Mouse (Mus musculus): ENCODE results near the gene Rbfox2.

The Rbfox2 gene

DNA sequence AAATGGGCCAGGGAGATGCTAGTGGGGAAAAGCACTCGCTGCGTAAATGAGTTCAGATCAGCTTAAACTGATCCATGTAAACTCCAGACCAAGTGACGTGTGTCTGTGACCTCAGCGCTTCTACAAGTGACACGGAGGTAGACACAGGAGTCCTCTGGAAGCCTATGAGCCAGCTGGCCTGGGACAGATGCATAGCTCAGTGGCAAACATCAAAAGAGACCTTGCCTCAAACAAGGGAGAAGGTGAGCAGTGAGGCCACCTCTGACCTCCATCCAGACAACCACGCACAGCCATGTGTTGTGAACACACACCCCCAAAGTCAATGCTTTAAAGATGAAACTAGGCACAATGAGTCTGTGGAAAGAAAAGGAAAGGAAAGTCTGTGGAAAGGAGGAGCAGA is 164.5 kb downstream of the Rbfox2 start:
- DNase-seq, result no peak

DNA sequence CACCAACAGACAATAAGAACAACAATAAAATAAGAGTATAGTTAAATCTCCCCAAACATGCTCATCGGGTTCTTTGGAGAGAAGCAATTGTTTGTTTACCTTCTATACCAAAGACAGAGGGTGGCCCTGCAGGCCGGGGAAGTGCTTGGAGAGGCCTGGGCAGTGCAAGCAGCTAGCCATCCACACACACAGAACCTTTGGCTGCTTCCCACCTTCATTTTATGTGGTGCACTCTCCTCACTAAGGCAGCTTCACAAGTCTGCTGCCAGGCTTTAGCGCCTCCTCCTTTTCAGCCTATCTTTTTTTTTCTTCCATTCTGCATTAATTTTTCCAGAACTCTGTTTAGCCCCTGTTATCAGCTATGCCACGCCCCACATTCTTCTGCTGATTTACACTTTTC is 165.1 kb downstream of the Rbfox2 start:
- no peak for DNase-seq

DNA sequence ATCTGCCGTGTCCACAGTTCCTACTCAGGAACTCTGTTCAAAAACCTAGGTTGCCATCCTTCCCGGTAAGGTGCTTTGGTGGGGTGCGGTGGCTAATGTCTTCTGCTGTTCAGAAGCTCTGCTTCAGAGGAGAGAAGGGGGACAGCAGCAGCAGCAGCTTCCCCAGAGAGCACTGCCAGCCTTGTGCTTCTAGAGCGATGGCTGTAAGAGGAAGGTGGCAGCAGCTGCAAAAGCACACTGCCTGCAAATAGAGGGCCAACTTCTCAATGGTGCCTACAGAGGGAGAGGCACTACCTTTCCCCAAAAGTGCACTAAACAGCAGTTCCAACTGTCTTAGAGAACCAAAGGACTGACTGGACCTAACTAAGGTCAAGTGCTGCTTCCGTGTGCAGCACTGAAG is 168.5 kb downstream of the Rbfox2 start:
- no peak for DNase-seq

DNA sequence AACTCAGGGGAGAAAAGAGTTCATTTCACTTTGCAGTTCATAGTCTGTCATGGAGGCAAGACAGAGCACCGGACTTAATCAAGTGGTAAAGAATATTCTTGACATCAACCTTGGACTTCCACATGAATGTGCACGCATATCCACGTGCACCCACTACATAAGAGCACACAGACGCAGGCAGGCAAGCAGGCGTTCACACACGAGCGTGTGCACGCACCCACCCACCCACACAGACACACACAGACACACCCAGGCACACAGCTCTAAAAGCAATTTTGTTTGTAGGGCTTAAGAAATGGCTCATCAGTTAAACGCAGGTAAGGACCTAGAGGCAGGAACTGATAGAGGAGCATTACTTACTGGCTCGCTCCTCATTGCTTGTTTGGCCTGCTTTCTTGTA is 172.3 kb downstream of the Rbfox2 start:
- DNase-seq, result no peak

DNA sequence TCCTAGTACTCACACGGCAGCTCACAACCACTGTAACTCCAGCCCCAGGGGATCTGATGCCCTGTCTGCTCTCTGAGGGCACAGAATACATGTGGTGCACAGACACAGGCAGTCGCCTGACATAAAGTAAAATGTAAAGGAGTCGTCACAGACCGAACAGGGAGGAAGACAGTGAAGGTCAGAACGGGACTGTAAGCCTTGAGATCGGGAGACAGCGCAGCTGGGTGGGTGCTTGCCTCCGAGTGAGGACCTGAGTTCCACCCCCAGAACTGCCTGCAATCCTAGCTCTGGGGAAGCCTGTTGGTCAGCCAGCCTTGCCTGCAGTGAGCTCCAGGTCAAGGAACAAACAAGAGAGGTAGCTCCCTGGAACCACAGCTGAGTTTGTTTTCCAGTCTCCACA is 177.7 kb downstream of the Rbfox2 start:
- DNase-seq, result no peak

DNA sequence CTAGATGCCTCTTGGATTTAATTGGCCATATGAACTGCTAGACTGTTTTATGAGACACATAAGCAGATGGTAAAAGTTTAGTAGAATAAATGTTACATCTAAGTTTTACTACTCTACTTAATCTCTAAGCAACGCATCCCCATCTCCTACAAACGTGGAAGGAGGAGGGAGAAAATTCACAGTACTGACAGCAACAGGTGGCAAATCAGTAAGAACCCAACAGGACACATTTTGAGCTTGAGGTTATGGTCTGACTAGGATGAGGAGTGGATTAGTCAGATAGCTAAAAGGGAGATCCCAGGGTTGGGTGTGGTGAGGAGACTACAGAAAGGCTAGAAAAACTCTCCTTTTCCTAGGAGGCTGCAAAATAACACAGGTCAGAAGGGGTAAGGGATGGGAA is 179.1 kb downstream of the Rbfox2 start:
- no peak for DNase-seq

DNA sequence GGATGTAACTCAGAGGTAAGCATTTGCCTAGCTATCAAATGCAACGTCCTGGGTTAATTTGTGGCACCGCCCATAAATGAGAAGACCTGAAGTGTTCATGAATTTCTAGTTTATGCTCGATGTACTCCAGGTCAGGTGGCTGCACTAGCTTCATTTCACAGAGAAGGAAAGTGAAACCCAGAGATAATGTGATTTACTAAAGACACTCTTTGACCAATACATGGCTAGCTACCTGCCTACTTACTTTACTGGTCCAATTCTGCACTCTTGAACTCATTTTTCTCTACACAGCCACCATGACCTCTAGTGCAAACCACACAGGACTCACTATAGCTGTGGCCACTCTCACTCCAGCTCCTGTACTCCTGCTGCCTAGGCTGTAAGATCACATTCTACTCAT is 180.1 kb downstream of the Rbfox2 start:
- no peak for DNase-seq

DNA sequence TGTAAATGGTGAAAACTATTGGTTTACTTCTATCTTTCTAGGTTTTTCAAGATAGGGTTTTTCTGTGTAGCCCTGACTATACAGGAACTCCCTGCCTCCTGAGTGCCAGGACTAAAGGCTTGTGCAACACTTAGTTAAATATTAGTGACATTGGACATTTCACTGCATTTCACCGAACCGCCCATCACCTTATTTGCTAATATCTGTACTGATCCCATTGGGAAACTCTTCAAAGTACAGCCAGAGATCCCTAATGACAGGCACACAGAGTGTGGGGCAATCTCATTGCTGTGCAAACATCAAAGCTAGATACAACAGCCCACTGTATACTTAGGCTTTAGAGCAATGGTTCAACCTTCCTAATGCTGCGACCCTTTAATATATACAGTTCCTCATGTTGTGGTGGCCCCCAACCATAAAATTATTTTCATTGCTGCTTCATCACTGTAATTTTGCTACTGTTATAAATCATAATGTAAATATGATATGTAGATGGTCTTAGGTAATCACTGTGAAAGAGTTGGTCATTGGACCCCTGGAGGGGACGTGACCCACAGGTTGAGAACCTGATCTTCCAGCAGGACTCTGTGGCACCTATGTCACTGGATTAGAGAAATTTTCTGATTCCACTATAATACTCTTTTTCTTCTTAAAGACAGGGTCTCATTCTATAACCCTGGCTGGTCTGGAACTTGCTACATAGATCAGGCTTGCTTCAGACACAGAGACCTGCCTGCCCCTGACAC is 182.3 kb downstream of the Rbfox2 start:
- DNase-seq, result no peak

DNA sequence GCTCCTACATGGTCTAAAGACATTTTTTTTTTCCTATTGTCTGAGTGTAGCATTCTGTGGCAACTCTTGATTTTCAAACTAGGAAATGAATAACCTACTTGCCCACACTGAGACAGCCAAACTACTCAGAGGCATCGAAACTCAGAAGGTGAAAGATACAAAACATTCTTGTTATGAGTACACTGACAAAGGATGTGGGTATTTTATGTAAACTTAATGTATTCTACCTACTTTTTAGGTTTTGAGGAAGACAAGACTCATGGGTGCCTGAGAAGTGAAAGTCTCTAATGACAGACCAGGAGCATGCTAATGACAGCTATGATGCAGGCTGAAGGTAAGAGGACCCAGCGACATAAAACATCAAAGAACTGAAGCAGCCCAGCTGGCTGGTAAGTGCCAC is 184.0 kb downstream of the Rbfox2 start:
- no peak for DNase-seq

DNA sequence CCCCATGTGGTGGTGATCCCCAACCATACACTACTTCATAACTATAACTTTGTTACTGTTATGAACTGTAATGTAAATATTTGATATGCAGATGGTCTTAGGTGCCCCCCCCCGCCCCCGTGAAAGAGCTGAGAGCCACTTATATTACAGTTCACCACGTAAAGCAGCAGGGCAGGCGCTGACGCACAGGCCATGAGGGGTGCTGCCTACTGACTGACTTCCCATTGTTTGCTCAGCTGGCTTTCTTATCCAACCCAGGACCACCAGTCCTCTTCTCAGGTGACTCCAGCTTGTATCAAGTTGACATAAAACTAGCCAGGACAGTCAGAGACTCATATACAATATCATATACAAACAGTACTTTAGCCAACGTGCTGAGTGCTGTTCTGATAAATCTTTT is 184.6 kb downstream of the Rbfox2 start:
- no peak for DNase-seq

DNA sequence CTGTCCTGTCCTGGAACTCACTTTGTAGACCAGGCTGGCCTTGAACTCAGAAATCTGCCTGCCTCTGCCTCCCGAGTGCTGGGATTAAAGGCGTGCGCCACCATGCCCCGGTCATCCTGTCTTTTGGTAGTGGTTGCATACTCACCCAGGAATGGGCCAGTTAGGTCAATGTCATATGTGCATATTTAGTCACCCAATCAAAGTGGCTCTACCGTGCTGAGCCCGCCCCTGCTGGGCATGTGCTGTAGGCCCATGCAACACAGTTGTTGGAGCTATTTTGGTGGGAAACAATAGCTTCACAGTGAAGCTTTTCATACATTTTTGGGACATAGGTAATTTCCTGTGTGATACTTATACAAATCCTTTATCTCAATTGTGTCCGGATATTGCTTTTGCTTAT is 187.1 kb downstream of the Rbfox2 start:
- no peak for DNase-seq

DNA sequence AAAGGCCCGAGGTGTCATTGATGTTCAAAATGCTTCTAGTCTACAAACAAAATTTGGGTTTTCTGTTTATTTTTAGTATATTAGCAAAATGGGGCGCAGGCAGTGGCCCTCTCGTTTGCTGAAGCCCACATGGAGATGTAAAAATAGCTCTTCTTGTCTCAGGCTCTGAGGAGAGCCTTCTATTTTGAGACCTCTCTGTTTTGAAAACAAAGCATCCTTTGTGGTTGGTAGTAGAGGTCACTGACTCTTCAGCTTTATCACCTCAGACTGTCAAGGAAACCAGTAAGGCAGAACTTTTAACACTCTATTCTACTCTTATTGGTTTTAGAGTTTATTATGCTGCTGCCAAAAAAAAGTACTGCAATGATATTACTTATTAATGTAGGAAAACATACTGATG is 189.6 kb downstream of the Rbfox2 start:
- no peak for DNase-seq

DNA sequence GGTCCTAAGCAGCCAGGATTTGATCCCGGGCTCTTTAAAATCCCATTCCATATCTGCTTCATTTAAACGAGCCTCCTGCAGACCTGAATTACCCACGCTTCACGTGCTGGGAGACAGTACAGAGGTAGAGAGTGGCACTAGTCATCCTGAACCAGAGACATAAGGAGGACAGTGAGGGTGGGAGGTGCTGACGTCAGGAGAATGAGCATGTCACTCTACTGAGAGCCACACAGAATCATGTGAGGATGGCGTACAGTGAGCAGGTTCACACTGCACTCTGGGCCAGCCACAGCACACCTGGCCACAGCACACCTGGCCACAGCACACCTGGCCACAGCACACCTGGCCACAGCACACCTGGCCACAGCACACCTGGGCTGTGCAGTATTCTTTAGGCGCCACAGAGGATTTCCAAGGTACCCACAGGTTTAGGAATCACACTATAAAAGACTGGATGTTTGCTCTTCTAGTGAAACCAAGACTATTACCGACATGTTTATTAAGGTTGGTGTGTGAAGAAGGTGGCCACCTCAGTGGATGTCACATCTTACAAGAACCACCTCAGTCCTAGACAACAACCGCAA is 190.6 kb downstream of the Rbfox2 start:
- DNase-seq, result no peak

DNA sequence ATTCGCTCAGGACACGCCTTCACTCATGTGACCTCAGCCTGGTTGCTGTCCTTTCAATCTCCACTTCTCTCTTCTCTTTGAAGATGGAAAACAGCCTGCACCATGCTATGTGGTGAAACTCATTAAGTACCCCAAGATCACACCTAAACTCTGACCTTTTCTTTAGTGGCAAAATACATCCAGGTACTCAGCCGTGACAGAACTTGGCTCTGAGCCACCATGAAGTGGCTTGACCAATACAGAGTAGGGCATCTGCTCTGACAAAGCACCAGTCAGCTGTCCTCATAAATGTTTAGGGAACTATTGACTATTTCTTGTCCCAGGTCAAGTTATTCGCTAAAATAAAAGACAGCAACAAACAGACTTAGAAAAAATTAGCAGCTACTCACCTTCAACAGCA is 191.3 kb downstream of the Rbfox2 start:
- peak; percentile 42 to 53 for DNase-seq

DNA sequence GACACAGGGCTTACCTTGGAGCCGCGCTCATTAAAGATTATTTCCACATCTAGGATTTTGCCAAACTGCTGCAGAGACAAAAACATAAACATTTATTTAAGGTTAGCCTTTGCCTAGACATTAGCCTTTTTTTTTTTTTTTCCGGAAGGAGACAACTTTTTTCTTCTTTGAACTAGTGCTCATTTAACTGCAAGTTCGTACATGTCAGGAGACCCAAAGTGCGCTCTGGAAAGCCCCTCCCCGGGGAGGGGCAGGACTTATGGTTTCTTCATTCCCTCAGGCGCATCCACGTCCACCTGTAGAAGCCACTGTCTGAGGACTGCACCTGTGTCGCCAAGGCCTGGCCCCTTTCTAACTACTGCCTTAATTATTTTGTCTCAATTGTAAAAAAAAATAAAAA is 193.2 kb downstream of the Rbfox2 start:
- no peak for DNase-seq

DNA sequence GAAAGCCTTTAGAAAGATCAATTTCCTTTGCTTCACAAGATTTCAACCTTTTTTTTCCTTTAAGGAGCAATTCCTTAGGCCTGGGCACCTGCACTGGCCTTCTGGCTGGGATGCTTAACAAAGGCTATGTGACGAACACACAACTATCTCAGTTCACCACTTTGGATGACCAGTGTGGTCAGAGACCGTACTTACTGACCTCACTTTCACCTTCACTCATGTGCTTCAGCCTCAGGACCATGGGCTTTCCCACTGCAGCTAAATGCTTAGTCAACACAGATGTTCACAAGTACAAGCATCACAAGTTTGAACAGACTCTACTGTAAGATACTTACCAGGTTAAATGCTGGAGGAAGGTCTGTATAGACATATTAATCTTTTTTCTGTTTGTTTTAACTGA is 194.4 kb downstream of the Rbfox2 start:
- no peak for DNase-seq

DNA sequence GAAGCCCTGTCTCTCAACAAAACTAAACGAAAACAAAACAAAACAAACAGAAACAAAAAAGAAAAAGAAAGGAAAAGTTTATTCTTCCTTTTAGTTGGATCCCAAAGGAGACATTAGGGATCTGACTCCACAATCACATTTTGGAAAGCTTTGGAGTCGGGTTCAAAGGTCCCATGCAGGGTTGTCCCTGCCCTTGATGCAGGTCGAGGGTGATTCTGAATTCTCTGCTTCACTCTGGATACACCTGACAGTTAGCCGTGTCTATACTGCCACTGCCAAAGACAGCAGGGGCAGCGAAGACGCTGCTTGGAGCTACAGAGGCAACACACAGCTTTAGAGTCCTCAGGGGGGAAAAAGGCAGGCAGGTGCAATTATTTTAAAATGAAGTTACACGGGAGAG is 194.9 kb downstream of the Rbfox2 start:
- DNase-seq, result no peak

DNA sequence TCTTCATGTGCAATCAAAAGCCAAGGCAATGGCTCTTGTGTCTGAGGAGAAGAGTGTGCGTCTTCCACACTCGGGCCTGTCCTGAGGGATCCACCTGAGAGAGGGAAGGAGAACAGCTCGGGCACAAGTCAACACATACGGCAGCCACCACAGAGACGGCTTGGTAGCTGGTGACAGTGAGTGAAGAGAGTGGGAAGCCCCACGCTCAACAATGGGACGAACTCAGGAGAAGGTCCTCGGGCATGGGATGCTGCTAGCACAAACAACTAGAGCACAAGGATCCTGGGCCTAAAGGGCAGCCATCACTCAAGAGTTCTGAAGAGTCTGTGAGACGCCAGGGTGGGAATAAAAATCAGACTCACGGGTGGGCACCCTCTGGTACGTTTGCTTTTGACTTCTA is 196.4 kb downstream of the Rbfox2 start:
- DNase-seq, result no peak

DNA sequence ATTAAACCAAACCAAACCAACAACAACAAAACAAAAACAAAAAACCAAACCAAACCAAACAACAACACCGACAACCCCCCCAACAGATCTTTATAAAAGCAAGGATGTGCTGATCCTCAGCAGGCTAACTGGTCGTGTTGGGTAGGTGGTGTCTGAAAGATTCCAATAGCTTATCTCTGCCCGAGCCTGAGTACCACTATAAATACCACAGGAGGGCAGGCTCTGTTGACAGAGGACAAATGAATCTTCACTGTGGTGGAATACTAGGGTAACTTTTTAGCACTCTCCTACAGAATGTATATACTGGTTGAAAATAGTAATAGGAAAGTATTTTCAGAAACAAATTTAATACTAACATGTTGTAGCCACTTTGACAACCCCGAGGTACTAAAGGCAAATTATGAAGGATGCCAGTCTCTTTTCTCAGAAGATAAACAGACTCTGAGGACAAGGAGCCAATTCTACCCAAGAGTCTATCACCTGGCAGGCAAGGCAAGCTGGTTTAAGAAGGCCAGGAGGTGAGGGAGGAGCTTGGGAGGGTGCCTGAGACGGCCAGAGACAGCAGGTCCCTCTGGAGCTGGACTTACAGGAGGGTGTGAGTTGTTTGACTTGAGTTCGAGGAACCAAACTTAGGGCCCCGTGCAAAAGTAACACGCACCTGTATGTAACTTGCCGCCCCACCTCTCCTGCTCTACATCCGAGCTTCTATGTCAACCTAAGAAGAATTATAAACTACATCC is 199.5 kb downstream of the Rbfox2 start:
- DNase-seq, result no peak

DNA sequence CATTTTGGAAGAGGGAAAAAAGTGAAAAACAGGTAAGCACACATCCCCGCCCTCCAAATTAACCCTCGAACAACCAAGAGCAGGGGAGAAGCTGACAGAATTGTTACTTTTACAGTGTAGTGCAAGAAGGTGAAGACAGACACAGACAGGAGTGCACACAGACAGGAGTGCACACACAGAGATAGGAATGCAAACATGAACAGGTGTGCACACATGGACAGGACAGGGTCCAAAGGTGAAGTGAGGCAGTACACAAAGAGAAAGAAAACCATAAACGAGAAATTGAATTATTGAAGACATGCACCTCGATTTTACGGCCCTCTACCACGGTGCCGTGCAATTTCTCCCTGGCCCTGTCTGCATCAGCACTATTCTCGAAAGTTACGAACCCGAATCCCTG is 201.5 kb downstream of the Rbfox2 start:
- DNase-seq, result no peak

DNA sequence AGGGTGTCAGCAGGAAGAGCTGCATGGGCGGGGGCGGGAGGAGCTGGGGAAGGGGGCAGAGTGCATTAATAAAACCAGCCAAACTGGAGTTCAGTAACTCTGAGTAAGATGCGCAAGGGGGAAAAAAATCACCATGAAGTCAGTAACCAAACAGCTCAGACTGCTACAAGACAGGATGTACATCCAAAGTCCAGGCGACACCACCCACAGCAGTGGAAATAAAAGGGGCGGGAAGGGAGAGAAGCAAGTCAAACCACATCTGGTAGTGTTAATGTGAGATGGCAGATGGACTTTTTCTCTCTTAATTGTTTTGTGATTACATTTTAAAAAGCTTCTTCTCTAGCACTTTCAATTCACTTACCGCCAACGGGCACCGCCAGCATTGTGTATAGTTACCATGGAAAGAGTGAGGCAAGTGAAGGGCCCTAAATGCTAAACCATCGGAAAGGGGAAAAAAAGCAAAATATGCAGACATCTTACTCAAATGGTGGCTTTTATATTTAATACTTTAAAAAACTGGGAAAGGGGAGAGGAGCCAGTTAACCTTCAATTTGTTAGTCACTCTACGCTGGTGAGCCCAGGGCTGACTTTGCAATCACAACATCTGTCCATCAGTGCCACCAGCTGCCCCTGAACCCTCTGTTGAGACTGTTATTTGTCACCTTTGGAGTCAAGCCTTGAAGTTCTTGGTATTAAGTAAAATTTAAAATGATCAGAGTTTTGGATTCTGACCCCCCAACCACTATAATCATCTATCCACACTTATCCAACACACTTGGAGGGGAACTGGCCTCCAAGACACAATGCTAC is 202.2 kb downstream of the Rbfox2 start:
- DNase-seq, result peak in 1 of 2 experiments; percentile 26

DNA sequence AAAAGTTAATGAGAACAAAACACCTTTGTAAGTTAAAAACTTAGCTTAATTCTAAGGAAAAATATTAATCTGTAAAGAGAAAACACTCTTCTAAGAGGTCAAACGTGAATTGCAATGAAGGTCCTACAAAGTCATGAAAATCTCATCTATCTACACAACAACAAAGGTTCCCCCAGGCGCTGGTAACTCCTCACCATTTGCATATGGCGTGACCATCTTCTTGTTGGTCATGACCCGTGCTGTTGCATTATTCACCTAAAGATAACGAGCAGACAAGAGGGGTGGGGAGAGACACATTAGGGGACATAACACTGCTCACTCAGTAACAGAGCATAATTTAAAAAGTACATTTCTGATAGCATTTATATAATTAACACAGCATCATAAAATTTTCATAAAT is 204.1 kb downstream of the Rbfox2 start:
- no peak for DNase-seq

DNA sequence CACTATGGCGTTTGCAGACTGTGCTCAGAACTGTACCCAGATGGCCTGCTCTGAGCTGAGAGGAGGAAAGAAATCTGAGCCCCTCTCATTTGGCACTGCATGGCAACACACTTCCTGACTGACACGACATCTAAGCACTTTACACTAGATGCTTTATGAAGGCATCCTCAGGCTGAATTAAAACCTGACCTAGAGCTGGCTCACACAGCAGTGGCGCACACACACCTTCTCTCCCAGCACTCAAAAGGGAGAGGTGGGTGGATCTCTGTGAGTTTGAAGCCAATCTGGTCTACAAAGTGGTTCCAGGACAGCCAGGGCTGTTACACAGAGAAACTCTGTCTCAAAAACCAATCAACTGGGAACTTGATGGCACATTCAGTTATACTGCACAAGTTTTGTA is 207.0 kb downstream of the Rbfox2 start:
- no peak for DNase-seq

DNA sequence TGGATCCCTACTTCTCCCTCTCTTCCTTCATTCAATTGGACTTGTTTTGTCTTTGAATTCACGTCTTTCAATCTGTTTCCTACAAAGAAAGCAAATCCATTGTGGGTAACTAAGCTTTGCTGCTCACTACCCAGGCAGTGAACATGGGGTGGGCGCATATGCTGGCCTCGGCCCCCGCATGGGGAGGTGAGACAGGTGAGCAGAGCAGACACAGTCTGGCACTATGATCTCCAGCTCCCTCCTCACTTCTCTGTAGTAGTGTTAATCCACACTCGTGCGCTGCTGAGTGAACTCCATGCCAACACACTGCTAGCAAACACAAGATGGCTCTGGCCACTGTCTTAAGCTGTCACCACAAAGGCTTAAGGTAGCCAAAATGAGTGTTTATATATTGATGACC is 209.4 kb downstream of the Rbfox2 start:
- DNase-seq, result no peak
